Mouse (Mus musculus): Measurements from ENCODE around the gene Tspan2.

Tspan2 gene

GRCm38 (mm10) chr3:102782618-102783017, 48.3 kb downstream of the Tspan2 start, which contains the start of gene Tshb:
TSS of gene Tshb (minus strand) at chr3:102782718.
- DNase-seq, result no peak

DNA sequence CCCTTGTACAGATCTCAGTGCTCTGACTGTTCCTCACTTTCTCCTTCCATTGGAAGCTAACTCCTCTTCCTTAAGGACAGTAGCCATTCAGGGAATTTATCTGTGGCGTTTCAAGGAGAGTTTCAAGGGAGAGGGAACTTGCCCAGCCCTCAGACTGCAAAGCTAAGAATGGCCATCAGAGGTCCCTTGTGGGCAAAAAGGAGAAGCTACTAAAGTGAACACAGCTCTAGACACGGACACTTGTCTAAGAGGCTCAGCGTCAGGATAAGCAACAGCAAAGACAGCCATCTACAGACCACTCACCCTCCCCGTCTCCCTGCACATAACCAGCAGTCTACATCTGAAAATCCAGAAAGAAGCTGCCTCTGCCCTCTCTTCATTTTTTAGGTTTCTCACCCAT, 53.0 kb downstream of the Tspan2 start:
- no peak for DNase-seq

DNA sequence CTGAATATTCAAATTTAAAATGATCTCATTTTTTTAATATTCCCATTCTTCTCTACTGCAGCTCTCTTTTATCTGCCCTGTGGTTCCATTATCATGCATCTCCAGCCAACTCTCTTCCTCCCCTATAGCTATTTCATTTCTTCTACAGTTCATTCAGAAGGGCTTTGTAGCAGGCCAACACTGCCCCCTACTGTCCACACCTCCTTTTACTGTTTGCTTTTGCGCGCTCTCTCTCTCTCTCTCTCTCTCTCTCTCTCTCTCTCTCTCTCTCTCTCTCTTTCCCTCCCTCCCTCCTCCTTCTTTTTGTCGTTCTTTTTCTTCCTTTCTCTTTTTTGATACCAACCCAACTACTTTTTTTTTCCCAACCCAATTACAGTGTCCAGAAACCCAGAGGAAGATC, 69.6 kb downstream of the Tspan2 start:
- peak; percentile 75 to 89 for DNase-seq

DNA sequence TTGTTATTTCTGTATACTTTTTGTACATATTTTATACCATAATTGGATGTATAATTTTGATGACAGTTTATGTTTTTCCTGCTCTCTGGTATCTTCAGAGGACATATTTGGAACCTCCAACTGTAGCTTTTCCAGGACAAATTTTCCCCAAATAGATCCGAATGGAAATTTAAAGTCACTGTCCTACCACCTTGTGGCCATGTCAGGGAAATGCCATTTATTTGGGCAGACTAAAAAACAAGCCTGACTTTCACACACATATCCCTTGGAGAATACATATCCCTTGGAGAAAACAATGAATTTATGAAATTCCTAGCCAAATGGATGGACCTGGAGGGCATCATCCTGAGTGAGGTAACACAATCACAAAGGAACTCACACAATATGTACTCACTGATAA, 108.1 kb downstream of the Tspan2 start:
- DNase-seq, result no peak

- no peak for DNase-seq
Observed at GRCm38 (mm10) chr3:102848661-102849060, 114.3 kb downstream of the Tspan2 start.

Data from cerebellum, postnatal 25 days (tissue).